Mouse (Mus musculus) bone marrow, adult 2 months (tissue): Measurements from ENCODE around the gene Mtnr1a.

Experiments
- CTCF ChIP-seq: fragments of 200-500 bp; IDR thresholded peaks from 2 replicates; pipeline ENCODE4 v1.5.1; 2011; ENCODE audit warnings: low read length, control low read depth; ENCODE audit not compliant: control insufficient read depth, insufficient read depth
- POLR2A ChIP-seq: fragments of 200-500 bp; IDR thresholded peaks from 2 replicates; pipeline ENCODE4 v1.6.1; 2011; ENCODE audit warnings: low read depth, mild to moderate bottlenecking, control low read depth, low read length, borderline replicate concordance; ENCODE audit not compliant: control insufficient read depth

GRCm38 (mm10) chr8:45080850-45081249 lies 11.9 kb downstream of the Mtnr1a start:
- TF ChIP-seq CTCF (no peak), POLR2A (no peak)
